Mouse (Mus musculus) cerebellum, postnatal 14 days (tissue): ENCODE results near the gene Glp2r.

Source experiments
- DNase-seq, 2 experiments: peaks; one replicate each; pipeline ENCODE4 v3.0.0; 2021; ENCODE audit warnings: mixed read lengths in 2 of 2

Glp2r gene

DNA sequence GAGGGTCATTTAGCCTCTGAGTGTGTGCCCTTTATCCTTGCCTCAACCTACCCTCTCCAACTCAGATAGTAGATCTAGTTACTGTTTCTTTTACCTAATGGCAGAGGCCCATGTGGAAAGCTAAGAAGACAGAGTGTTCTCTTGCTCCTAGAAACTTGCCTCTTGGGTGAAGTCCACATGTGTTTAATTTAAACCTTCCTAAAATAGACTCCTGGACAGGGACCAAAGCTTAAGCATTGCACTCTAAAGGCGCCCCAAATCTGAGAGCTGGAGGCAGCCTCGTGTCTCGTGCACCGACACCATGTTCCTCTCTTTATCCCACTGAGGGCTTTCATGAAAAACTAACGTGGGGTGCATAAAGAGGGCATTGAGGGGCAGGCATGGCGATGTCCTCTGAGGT, 43.9 kb downstream of the Glp2r start:
- DNase-seq = no peak

DNA sequence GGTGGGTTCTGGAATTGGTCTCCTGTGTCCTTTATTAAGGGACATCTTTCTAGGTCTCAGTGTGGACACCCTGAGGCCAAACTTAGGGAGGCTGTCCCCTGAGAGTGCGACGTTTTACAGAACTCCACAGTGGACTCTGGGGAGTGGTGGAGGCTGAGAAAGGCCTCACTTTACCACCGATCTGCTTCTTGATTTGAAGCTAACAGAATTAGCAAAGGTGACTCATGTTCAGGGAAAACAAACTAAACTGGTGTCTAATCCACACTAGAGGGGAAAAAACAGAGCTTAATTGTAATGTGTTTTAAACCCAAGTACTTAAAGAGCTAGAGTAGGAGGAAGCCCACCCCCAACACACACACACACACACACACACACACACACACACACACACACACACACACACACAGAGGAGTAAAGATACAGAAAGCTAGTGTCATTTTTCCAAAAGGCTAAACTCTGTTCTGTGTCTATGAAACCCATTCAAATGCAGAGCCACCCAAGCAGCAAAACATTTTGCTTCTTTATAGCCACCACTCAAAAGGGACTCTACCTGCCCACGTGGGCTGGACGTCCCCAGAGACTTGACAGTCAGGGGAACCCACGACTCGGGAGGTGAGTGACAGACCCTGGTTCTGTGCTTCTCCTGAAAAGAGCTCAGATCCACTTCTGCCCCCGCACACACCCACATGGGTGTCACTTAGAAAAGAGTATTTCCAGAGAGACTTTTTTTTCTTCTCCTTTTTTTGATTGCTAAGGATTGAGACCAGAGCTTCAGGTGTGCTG, 47.5 kb downstream of the Glp2r start:
- no peak for DNase-seq

DNA sequence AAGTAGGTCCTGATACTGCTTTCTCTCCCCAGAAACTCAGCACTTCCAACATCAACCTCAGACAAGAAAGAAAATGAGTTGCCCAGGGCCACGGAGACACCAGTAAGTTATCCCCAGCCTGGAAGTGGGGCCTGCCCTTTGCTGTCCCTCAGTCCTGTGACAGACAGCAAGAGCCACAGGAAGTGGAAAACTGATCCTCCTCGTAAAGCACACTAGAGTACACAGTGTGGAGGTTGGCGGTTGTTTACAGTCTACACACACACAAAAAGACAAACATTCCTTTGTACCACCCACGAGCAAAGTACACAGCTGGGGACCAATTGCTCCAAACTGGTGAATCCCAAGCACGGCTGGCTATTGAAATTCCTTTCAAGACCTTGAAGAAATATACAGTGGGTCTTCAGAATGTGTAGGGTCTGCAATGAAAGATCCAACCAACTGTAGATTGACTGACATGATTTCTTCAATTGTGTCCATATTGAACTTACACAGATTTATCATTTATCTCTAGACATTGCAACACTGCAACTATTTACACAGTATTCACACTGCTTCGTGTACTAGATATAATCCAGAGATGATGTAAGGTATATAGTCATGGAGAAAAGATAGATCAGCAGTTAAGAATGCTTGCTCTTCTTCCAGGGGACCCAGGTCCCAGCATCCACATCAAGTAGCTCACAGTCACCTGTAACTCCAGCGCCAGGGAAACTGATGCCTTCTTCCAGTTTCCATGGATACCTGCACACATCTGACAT, 48.4 kb downstream of the Glp2r start:
- DNase-seq = no peak

DNA sequence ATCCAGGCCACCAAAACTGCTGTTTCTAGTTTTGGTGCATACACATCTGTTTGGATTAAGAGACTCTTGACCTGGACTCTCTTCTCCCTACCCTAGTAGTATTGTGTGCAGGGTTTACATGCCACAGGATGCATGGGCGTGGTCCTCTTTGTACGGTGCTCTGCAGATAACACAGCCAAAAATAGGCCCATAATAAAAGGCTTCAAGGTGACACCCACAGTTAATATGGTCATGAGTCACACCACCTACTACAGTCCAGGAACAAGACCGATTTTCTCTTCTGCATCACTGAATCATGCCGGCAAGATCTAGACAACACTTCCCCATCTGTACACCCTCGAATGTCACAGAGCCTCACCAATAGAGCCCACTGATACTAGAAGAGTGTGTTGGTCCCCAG, 49.5 kb downstream of the Glp2r start:
- no peak for DNase-seq

DNA sequence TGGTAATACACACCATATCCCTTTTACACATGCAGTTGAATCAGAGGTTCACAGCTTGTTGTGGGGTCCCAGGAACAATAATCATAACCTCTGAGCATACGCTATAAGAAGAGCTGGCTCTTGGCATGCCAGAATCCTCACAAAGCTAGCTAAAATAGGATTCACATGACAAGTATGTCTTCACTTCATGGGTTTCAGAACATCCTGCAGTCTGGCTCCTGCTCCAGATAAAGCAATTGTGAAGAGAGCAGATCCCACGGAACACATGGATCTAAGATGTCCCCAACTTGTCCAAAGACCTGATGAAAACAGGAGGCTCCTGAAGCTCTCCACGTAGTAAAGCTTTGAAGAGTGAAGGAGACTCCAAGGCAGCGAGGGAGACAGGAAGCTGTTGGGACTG, 55.6 kb downstream of the Glp2r start:
- DNase-seq = no peak

DNA sequence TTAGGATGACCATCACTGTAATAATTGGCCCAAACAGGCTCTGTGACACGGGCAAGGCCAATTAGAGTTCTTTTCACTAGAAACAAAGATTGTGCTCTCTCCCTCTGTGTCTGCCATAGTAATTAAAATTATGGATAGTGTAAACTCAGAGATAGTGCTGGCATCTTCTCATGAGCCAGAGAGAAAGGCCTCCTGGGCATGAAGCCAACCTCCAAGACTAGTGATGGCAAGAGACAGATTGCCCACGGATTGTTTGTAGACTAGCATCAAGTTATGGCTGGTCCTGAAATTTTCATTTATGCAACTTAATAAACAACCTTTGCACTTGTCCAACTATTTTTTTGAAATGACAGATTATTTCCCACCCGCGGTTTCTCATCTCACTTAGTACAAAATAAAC, 58.0 kb downstream of the Glp2r start:
- peak; percentile 71 to 72 for DNase-seq

DNA sequence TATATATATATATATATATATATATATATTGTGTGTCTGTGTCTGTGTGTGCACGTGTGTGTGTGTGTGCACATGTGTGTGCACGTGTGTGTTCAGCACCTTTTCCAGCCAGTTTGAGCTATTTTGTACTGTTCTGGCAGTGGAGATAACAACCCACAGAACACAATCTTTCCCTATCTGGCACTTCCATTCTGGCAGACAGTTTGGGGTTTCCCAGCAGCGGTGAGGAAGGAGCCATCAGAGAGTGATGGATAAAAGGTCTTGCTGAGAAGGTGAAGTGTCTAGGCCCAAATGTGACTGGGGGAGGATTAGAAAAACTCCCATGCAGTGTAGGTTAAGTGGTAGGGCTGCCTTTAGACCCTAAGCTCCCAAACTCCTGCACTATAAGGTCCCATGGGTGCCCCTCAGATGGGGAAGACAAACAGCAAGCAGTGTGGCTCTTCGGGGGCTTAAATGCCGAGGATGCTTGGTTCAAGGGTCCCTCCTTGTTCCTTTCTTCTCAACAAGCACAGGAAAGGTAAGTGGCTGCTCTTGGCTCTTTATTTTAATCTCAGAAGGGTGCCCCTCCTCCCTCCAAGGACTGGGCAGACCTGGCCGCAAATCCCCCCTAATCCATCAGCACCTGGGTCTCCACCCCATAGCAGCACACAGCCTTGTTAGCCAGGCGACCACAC, 76.1 kb downstream of the Glp2r start, which contains the start of gene Rcvrn:
Rcvrn (plus strand) TSS at position 624 of the 674 bp plus-strand sequence.
- DNase-seq = no peak

DNA sequence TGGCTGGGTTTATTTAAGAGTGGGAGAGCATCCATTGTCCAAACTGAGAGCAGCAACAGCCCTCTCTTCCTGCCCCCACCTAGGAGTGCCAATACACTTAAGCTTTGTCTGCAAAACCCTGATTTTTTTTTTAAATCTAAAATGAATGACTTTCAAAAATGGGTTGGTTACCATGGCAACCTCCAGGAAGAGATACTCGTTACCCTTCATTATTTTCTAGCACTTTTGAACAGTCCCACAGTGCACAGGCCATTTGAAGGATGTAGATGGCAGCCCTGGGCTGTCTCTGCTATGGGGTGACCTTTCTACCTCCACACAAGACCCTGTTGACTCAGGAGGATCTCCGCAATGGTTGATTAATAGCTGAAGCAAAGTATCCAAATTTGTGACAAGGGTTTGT, 84.8 kb downstream of the Glp2r start:
- DNase-seq = no peak

DNA sequence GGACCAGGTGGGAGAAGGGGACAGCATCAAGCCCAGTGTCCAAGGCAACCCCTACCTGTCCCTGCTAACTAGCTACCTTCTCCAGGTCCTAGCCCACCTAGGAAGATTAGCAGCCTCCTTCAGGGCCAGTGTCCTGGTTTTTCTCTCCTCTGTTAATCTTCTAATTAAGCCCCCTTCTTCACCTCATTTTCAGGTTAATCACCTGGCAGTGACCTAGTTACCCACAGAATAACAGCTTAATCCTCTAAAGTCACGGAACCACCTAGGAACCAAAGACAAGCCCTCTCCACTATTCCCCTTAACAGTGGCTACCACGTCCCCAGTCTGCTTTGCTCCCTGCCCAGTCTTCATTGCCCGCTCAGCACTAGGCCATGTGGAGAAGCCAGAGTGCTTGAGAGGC, 89.1 kb downstream of the Glp2r start:
- DNase-seq = no peak

DNA sequence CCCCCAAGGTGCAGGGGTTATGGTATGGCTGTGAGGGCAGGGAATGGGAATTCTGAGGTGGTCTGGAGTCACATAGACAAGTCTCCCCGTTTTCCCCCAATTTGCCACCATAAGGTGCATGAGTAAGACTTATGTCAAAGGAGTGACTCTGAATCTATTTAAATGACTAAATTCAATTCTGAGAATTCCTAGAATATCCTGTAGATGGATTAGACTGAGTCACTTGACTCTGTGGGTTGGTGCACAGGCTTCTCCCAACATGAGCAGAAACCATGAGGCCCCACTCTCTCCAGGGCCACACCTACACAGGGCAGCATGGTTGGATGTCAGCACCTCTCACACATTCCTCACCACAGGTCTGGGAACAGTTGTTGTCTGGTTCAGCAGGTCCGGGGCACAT, 91.0 kb downstream of the Glp2r start:
- DNase-seq = no peak

DNA sequence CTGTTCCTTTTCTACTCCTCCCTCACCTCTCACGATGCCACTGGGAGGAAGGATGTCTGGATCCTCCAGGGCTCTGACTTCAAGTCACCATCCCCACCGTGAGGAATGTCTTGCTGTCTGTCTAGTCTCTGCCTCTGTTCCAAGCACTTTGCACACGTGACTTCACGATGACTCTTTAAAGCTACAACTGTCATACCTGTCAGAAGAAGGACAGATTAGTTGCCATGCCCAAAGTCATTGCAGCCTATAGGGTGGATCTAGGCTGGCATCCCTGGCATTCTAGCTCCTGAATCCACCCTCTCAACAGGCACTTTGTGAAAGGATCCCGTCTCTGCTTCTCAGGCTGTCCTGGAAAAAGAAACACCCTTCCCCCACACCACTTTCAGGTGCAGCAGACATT, 91.7 kb downstream of the Glp2r start:
- DNase-seq = no peak

DNA sequence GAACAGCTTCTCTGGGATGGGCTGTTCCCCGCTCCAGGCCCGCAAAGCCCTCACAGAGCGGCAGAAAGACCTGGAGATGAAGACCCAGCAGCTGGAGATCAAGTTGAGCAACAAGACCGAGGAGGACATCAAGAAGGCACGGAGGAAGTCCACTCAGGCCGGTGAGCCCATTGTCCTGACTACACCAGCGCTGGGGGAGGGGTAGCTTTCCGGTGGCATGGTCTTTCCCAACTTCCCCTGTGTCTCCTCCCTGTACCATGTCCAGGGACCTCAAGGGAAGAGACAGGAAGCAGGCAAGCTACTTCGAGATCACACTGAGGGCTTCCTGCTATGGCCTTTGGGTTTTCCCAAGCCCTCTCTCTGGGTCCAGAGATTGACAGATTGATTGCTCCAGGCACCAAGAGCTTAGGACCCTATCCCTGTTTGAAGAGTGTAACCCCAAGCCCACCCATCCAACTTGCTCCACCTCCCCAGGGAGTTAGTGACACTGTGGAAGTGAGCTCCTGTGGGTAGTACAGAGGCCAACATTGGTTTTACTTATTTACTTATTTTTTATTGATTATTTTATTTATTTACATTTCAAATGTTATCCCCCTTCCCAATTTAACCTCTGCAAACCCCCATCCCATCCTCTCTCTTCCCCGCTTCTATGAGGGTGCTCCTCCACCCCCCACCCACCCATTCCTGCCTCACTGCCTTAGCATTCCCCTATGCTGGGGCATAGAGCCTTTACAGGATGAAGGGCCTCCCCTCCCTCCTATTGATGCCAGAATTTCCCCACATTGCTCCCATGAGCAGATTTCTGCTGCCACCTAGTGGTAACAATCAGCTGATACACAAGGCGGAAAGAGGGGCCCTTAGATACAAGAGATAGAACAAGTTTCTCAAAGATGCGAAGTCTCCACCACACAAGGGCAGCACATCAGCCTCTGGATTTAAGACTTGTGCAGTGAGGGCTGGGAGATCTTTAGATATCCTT, 95.1 kb downstream of the Glp2r start:
- peak; percentile 81 to 84 for DNase-seq

DNA sequence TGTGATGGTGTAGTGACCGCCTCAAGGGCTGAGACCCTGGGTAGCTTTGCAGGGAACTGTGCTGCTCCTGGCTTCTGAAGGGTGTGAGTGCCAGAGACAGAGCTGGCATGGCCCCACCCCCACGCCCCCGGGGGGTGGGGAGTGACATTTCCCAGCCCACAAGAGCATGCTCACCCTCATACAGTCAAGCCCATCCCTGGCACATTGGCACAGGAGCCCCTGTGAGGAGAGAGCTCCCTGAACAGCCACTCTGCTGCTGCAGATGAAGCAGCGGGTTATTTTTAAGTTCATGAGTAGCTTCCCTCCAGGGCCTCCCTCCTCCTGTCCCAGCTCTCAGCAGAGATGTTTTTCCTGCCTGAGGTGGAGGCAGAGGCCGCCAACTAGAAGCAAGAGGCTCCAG, 98.8 kb downstream of the Glp2r start:
- no peak for DNase-seq

DNA sequence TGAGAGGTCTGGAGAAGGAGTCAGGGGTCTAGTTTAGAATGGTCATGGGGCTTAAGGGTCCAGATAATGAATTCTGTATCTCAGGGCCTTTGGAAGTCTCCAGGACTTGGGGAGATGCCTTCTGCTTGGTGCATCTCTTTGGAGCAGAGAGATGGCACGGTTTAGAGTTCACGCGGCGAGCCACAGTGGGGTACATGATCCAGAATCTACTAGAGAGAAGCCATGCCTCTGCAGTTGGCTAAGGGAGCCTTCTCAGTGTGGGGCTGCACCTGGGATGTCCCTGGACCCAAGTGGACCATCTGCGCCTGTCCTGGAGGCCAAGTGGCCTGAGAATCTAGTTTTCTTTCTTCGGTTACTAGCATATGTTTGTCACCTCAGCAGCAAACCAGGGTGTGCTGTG, 100.9 kb downstream of the Glp2r start:
- DNase-seq = peak; percentile 92 to 98

DNA sequence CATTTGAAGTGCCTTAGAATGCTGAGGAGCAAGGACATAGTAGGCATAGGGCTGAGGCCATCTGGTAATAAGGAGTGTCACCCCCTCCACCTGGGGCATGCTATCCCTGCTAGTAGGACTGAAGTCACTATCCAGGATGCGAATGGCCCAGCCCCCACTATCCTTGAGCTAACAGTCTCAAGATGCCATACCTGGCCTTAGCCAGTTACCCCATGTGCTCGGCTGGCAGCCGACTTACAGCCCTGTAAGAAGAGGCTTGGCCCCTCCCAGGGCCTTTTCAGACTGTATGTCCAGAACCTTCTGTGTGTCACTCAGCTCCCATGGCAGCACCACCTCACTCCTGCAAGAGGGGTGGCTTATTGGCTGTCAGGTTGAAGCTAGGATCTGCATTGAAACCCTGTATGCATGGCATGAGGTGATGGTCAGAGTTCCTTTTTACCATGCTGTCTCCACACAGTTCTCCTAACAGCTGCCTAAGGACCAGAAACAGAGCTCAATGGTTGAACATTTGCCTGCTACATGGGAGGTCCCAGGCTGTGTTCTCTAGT, 102.4 kb downstream of the Glp2r start:
- DNase-seq = peak; percentile 57 to 70

DNA sequence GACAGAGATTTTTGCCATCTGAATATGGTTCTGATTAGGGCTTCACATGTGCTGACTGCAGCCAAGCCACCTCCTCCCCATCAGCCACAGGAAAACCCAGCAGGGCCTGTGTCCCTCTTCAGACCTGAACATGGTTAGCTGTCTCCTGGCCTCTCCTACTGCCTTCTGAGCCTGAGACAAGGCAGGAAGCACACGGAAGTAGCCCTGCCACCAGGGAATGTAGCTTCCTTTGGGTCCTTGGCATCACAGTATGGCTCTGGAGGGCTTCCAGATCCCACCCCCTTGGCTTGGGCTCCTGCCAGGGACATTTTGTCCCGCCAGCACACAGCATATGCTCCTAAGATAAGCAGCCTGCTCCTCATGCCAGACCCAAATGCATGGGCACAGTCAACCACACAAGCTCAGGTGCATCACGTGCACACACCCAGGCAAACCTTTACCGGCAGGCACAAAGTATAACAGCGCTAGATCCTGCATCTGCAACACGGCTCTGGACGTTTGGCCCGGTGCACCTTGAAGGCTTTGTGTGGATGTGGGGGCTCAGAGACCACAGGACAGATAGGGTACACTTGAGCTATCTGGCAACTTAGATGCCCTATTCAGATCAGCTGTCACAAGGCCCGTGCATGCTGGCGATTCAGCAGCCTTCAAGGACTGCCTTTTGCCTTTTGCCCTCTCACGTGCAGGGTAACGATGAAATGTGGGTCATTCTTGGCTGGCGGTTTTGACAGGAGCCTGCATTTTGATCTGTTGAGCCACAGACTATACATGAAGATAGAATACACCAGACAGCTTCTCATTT, 103.2 kb downstream of the Glp2r start:
- peak; percentile 97 to 99 for DNase-seq

DNA sequence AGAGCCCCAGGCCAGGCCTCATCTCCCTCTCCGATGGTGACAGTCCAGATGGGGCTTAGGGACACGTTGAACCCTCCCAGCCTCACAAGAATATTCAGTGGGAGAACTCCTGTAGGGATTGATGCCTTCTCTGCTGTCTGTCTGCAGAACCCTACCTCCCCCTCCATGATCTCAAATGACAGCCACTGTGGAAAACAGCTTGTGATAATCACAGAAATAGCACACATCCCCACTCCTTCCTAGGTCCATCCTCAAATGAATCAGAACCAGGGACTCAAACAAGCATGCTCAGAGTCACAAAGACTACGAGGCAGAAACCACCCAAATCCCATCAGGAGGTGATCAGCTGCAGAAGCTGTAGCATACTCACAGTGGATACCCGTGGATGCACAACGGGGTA, 104.8 kb downstream of the Glp2r start:
- DNase-seq = no peak

DNA sequence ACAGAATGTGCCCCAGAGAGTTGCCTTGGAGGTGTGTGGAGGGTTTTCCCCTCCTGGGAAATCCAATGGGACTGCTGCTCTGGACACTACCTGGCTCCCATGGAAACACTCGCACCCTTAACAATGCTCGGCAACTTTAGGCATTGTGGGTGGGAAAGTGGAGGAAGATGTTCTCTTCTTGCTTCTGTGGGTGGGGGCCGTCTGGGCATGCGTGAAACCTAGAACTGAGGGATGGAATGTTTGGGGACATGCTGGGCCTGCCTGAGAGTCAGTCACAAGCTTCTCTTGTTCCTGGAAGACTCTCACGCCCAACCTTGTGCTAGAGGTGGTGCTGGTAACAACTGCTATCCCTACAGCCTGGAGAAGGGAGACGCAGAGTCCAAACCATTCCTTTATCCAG, 106.0 kb downstream of the Glp2r start:
- no peak for DNase-seq

DNA sequence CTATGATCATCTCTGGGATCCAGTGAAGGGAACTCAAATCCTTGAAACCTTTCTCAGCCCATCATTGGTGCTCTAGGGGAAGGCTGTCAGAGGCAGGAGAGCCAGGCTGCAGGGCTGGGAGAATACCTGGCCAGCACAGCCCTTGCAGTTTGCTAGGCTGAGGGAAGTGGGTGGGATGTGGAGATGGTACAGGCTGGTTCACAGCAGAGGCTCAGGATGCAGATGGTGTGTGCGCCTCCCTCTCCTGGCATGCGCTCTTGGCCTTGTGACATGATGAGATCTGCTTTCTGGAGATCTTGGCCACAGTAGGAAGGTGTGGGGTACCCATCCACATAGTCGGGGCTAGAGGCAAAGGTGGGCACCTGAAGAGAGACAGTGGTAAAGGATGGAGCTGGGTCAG, 106.7 kb downstream of the Glp2r start:
- DNase-seq = peak; percentile 85 to 86

DNA sequence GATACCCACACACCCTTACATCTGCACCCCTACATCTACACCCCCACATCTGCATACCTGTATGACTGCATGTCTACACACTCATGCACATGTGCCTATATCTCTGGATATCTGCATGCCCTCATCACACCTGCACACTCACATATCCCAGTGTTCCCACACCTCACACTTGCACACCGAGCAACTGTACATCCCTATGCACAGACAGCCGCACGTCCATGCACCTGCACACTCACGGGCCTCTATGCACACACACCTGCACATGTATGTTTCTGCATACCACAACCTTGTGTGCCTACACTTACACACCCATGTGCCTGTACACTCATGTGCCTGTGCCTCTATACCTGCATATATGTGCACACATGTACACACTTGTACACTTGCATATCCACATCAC, 107.5 kb downstream of the Glp2r start:
- DNase-seq = no peak

DNA sequence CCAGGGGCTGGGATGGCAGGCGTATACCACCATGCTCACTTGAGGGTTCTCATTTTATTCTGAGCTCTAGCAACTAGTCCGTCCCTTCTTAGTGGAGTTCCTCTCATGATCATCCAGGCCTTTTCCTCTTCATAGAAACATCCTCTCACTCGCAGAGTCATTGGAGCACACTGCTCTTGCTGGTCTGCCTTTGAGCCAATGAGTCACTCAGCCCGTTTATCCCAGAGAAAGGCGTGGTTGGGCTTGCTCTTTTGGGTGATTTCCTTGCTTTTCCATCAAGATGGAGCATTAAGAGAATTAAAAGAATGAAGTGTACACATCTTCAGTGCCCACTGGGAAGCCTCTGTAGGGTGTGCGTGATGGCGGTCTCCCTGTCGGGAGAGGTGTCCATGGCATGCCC, 109.5 kb downstream of the Glp2r start:
- DNase-seq = no peak
